Mouse (Mus musculus) B cell, adult 2 months (primary cell): ENCODE results near the gene Ctnna3.
A peak's percentile ranks its signal among the peaks of the same experiment; 100 is the strongest.
"Not testable (repeated sequence)": the region's sequence is repeated elsewhere in the genome, so short reads cannot be mapped to it uniquely, and the experiment has no call there.

Experiments used
- DNase-seq, 2 experiments: peaks; one replicate each; pipeline ENCODE4 v3.0.0; 2022

Gene Ctnna3

DNA sequence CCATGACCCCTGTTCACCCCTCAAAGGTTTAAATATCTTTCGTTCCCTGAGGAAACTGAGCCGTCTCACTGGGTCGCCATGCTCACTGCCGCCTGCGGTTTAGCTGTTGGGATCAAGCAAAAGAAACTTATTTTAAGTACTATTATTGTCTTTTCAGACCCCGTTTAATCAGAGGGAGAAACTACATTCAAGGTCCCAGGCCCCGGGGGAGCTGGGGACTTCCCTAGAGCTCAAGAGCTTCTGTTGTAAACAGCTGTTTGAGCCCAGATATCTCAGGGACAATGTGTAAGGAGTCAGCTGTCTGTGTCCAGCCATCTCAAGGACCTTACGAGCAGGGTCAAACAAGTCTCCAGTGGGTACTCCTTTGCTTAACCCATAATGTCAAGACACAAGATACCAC lies 2.8 kb upstream of the Ctnna3 start:
- DNase-seq = peak in 1 of 2 experiments; percentile 8

DNA sequence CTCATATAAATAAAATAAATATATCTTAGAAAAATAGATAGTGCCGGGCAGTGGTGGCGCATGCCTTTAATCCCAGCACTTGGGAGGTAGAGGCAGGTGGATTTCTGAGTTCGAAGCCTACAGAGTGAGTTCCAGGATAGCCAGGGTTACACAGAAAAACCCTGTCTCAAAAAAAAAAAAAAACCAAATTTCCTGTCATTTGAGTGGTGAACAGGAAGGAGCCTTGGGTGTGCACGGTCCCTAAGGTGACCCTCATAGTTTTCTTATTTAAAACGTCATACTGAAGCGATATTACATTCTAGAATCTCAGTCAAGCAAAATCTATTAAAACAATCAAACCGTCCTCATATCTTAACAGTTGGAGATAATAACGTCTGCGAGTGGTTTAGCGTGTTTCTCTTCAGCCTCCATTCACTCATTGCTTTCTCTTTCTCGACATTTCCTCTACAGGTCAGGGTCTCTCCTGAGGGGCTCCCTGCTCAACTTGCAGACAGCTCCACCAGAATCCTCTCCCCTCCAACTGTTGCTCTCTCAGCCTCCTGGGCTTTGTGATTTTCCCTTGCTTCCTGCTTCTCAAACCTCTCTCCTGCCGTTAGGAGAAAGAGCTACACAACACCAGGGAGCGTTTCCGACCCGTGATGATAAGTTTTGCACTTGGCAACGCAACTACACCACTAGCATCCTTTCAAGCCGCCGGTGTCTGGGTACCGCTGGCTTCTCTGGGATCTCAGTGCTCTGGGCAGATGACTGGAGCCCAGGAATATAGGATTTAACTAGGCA lies 1.5 kb upstream of the Ctnna3 start:
- peak; percentile 57 to 58 for DNase-seq

GRCm38 (mm10) chr10:63429023-63429340 lies 916 bp upstream of the Ctnna3 start:
- no peak for DNase-seq

GRCm38 (mm10) chr10:63429380-63429779 lies 518 bp upstream of the Ctnna3 start:
- DNase-seq = peak; percentile 100

GRCm38 (mm10) chr10:63431221-63431736 lies 1.4 kb downstream of the Ctnna3 start:
- no peak for DNase-seq

GRCm38 (mm10) chr10:63432099-63432498 lies 2.2 kb downstream of the Ctnna3 start:
- no peak for DNase-seq

DNA sequence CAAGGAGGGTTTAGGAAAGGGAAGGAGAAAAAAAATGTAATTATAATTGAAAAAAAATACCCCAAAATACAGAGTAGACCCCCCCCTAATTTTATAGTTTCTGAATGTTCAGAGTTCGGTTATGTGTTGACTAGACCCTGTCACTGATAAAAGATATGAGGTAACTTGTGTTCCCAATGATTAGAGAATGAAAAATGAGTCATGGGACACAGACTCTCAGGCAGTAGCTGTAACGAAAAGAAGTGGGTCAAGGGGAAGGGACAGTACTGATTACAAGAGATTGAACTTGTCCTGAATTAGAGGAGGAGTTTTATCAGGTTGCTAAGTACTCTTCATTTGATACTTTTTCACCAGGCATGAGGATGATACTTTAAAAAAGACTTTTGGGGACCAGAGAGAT lies 3.0 kb downstream of the Ctnna3 start:
- no peak for DNase-seq

DNA sequence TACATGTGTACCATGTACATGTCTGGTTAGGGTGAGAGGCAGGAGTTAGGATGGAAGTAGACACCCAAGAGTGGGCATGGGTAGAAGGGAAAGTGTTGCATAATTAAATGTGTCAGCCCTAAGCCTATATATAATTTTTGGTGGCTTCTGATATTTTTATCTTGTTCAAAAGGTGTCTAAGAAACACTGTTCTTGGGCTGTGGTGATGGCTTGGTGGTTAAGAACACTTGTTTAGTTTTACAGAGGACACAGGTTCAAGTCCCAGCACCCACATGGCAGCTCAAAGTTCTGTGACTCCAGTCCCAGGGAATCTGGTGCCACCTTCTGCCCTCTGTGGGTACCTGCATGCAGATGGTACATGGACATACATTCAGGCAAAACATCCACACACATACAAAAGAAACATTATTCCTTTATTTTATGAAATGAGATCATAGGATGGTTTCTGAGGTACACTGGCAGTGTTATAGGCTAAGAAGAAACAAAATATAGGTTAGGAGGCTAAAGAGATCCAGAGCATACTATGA lies 8.9 kb downstream of the Ctnna3 start:
- no peak for DNase-seq

DNA sequence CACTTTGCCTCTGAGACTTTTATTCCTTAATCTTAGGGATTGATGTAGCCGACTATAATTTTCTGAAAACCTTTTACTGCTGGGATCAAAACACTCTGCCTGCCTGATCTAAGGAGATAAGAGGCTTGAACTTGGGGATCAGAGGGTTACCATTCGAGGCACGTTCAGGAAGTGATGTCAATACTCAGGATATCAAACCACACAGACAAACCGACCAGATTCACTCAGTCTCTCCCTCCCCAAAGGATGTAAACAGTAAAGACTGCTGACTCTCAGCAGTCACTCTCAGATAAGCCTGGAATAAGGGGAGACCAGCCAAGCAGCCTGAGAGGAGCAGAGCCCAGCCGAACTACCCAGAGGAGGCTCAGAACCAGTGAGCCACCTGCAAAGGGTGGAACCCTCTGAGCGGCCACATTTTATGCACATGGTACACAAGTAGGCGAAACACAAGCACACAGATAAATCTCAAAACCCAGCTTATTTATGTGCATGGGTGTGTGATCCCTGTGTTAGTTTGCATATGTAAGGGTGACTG lies 9.9 kb downstream of the Ctnna3 start:
- no peak for DNase-seq

GRCm38 (mm10) chr10:63444602-63445387 lies 14.9 kb downstream of the Ctnna3 start:
- DNase-seq = not testable (repeated sequence)

GRCm38 (mm10) chr10:63453926-63454325 lies 24.0 kb downstream of the Ctnna3 start:
- no peak for DNase-seq

DNA sequence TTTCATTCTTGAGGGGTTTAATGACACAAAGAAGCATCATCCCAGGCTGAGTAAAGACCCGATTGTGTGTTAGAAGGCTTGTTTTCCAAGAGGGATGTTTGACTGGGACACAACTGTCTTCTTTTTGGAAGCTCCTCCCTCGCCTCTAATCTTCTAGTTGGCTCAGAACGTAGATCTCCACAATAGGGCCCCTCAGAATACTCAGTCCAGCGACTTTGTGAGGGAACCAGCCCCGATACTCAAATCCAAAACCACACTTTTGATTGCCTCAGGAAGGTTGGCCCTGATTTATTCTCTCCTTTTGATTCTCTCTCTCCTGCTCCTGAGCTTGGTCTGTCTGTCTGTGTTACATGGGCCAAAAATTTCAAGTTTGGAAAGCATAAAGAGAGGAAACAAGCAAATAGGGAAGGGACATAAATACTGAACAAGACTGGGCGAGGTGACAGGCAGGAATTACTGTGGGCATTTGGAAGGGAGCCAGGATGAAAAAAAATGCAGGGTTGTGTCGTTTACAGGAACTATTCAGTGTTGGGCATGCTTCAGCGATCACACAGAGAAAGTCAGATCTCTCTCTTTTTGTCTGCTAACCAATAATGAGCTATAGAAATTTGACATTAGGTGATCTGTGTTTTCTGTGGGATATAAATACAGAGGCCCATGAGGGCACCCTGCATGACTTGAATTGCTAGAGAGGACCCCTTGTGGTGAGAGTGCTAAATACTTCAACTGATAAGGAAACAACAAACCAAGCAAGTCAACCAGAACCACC lies 25.4 kb downstream of the Ctnna3 start:
- DNase-seq = no peak

DNA sequence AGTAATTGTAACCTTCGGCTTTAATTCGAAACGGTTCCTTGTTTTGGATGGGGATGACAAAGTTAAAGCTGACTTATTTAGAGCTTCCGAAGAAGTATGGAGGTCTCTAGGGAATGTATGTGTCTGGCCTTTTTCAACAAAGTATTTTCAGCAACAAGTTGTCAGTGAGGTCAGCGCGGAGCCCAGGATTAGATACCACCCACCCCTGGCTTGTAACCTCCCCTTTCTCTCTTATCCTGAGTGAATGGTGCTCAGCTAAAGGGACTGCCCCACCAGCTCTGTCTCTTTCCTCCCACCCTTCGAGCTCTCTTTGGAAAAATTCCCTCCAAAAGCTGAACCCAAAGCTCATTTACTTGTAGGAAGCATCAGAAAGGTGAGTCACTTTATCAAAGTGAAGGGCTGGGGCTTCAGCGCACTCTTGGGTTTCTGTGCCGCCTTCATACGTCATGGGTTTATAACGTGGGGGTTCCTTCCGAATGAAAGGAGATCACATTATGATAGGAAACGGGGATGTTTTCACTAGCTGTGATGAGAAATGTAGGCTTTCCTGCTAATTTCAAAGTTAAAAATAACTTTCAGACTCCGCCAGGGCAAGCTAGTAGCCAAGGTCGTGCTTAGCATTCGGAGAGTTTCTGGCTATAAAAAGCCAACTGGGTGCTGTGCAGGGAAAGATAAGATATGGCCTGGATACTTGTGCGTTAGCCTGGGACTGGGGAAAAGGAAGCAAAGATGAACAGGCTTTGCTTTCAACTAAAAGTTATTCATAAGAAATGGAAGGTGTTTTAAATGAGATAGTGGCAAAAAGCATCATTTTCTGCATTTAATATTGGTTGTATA lies 27.6 kb downstream of the Ctnna3 start:
- DNase-seq = no peak

- DNase-seq = no peak
Observed at GRCm38 (mm10) chr10:63460935-63461334, 31.0 kb downstream of the Ctnna3 start.

- DNase-seq = no peak
Observed at GRCm38 (mm10) chr10:63472473-63472872, 42.6 kb downstream of the Ctnna3 start.

DNA sequence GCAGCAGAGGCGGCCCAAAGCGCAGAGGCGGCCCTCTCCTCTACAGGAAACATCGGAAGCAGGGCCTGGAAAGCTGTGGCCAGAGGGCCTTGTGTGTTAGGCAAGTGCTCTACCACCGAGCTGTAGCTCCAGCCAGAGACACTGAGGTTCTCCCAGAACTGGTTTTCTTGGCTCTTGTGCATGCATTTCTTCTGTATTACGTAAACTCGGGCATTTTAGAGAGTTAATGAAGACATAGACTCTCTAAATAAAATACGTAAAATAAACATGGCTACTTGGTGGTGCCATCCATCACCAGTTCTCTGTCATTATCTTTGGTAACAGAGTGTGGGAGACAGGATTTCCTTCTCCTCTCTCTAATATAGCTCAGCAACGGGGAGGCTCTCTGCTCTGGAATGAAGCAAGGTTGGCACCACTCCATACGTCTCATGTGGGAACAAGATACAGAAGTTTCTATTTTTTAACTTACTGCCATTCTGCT lies 46.3 kb downstream of the Ctnna3 start:
- DNase-seq = no peak

- no peak for DNase-seq
Observed at GRCm38 (mm10) chr10:63478946-63479345, 49.0 kb downstream of the Ctnna3 start.

DNA sequence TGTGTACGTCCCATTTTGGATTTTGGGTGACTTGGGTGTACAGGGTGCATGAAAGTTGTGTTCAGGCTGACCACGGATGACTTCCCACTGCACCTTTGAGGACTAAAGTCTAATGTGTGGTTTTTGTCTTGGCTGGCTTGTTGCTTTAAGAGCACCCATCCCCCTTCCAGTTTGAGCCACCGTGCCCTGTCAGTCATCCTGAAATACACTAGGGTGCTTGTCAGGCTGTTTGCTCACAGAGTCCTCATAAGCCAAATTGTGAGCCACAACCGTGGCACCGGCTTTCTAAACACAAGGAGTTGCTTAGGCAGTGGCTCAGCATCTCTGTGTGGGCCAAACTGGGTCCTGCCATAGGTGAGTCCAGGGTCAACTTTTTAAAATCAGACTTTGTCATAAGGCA lies 50.2 kb downstream of the Ctnna3 start:
- DNase-seq = no peak

DNA sequence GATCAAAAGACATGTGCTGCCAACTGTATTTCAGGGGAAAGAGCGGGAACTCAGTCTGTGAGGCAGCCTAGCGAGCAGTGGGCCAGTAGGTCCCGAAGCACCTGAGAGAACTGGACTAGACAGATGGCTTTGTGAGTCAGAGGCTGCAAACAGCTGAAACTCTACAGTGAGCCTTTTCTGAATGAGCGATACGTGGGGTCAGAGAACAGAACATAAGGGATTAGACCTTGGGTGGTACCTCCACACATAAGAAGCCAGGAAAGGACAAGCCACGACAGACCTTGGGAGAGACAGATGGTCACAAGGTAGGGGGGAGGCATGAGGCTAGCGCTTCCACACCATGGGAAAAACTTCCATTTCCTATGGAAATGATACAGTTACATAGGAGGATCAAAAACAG lies 58.4 kb downstream of the Ctnna3 start:
- DNase-seq = no peak

- no peak for DNase-seq
Observed at GRCm38 (mm10) chr10:63523956-63524355, 94.1 kb downstream of the Ctnna3 start.

DNA sequence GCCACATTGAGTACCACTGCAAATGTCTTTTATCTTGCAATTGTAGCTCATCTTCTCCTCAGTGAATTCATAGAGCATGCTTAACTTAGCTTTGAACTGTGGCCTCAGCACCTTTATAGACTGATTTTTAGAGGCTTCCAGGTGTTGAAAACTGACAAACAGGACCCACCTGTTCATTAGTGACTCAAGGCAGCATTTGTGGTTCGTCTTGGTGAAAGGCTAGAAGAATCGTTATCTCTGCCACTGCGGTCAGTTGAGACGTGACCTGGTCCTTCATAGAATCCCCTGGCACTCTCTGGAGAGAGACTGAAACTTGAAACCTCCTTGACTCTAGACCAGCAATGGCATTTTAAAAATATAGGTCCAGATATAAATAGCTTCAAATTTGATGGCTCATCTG lies 96.1 kb downstream of the Ctnna3 start:
- DNase-seq = no peak

DNA sequence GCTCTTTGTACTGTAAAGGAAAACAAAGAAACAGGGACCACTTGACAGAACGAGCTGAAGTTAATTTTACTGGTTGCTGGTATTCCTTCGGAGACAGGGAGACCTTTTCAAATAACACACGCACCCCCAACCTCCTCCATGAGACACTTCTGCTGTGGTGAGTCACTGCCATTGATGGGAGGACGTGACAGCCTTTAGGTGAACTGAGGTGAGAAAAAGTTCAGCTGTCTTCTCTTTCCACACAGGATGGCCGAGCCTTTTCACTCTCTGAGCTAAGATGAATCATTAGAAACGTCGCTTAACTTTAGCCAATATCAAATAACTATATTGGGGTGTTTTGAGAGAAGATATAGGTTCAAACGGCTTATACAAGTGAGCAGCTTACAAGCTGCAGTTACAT lies 102.5 kb downstream of the Ctnna3 start:
- no peak for DNase-seq
